Mouse (Mus musculus) cerebellum, postnatal 4 days (tissue): ENCODE results near the gene Akap2.

Experiments
- DNase-seq, 2 experiments: peaks; one replicate each; pipeline ENCODE4 v3.0.0; 2022; ENCODE audit warnings: low spot score in 2 of 2, mixed read lengths in 1 of 2

The Akap2 gene

GRCm38 (mm10) chr4:57717354-57717753 is at the start of gene Akap2:
TSS of gene Akap2 (plus strand) at chr4:57717657.
- DNase-seq: no peak

GRCm38 (mm10) chr4:57670813-57671469 is 46.5 kb upstream of the Akap2 start:
- no peak for DNase-seq

DNA sequence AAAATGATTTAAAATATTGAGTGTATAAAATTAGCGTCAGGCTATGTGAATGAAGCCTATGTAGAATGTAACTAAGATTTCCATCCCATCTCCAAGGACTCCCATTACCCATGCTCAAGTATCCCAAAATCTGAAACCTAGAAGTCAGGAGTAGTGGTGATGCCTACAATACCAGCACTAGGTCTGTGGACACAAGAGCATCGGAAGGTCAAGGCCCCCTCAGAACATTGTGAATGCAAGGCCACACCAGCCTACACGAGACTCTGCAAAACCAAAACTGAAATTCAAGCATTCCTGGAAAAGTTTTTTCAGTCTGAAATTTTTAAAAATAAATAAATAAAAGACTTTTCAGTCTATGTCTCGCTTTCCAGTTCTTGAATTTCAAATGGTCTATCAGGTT is 44.9 kb upstream of the Akap2 start:
- DNase-seq: no peak

DNA sequence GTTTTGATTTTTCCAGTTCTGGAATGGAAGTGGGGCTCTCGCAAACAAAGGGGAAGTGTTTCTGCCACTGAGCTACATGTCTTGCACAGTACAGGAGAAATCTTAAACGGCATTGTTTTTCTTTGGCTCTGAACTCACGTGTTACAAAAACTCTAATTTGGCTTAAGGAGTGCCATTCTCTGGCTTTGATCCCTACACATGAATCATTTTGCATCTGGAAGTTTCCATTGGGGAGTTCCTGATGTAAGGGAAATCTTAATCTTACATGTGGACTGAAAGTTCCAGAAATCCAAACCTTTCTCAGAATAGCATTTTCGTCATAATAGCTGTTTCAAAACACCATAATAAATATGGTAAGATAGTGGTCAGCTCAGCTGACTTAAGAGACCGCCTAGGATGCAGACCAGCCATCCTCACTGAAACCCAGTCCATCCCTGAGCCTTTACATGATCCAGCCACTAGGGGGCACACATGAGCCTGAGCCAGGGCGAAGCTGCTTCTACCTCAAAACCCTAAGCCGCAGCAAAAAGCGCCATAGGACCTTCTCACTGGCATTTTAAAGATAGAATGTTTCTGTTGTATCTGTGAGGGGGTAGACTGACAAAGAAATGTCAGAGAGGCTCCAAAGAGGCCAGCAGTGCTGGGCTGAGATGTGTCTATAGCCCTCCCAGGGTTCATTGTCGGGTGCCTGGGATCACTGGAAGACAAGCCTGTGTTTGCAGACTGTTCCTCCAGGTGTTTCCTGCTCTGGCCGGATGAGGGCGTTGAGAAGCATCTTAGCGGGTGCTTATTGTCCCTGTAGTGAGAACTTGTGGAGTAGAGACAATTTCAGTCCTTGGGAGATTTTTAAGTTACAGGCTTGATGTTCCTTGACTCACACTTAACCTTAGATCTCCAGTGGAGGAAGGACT is 44.2 kb upstream of the Akap2 start:
- peak; percentile 78 to 89 for DNase-seq

DNA sequence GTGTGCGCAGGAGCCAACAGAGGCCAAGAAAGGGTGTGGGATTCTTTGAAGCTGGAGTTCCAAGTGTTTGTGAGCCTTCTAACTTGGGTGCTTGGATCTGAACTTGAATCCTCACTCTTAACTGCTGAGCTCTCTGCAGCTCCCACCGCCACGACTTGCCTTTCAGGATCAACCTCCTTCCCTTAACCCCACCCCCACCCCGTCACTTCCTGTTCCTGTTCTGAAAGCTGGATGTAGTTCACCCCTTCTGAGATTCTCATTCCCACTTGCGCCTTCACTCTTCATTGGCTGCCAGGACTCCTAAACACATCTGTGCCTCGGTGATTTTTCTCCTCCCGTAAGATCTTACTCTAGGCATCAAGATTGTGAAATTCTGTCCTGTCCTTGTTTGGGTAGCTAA is 43.1 kb upstream of the Akap2 start:
- no peak for DNase-seq

- no peak for DNase-seq
Measured at GRCm38 (mm10) chr4:57675387-57675786, 42.1 kb upstream of the Akap2 start.

DNA sequence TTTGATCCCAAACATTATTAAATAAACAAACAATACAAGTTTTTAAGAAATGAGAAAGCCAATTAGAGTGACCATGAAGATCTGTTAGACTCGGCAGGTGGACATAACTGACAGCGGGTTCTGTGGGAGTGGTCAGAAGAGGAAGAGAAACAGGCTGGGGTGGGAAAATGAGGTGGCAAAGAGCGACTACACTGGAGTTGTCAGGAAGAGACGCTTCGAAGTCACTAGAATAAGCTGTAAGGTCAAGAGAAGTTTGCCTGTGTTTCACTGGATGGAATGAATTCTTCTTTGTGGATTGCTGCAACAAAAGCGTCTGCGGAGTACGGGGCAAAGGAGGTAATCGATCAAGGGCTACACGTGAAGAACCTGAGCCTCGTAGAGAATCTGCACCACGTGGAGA is 39.5 kb upstream of the Akap2 start:
- DNase-seq: no peak

DNA sequence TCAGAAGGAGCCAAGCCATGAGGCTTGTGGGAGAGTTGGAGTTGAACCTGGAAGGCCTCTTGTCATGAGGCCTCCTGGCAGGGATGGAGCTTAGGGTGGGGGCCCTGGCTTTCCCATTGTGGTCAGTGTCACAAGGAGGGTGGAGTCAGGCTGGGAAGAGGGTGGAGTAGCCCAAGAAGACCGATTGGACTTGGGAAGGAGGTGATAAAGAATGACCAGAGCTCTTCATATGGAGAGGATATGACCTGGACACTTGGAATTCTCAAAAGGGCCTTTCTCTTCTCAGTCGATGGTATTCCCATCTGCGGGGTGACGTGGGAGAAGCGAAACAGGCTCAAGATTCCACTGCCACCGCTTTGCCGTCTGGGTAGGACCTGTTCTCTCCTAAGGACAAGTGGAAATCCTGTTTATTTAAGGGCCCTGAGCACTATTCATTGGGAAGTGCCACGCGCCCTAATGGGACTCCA is 38.4 kb upstream of the Akap2 start:
- no peak for DNase-seq

- DNase-seq: no peak
Measured at GRCm38 (mm10) chr4:57680186-57680585, 37.3 kb upstream of the Akap2 start.

GRCm38 (mm10) chr4:57681511-57681910 is 35.9 kb upstream of the Akap2 start:
- no peak for DNase-seq

DNA sequence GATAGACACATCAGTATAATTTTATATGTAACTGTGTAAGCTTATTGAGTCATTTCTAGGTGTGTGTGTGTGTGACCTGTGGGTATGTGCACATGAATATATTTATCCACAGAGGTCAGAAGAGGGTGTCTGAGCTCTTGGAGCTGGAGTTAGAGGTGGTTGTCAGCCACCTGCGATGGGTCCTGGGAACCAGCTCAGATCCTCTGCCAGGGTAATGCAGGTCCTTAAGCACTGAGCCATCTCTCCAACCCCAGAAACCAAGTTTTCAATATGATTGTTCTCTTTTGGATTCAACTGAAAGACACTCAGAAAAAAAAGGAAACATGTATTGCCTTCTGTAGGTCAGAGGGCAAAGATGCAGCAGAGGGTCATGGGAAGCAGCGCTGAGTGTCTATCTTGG is 35.1 kb upstream of the Akap2 start:
- no peak for DNase-seq

GRCm38 (mm10) chr4:57682944-57683343 is 34.5 kb upstream of the Akap2 start:
- no peak for DNase-seq

DNA sequence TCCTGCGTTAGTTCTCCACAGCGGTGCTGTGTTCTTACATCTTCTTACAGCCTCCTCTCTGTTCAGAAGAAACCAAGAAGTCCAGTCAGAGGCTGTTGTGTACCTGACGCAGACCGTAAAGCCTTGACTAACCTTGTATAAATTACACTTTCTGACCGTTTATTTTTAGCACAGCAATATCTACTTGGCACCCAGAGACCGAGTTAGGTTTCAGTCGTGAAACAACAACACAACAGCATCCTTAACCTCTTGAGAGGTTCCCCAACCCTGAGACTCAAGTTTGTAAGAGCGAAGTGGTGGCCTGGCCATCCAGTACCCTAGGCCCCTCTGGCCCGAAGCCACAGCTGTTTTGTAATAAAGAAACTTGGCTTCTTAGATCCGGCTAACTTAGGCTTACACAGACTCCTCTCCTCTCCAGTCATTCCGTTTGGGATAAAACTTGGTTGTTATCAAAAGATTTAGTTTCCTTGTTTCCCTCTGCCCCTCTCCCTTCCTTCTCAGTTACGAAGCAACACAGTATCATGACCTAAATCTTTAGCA is 32.7 kb upstream of the Akap2 start:
- DNase-seq: no peak

DNA sequence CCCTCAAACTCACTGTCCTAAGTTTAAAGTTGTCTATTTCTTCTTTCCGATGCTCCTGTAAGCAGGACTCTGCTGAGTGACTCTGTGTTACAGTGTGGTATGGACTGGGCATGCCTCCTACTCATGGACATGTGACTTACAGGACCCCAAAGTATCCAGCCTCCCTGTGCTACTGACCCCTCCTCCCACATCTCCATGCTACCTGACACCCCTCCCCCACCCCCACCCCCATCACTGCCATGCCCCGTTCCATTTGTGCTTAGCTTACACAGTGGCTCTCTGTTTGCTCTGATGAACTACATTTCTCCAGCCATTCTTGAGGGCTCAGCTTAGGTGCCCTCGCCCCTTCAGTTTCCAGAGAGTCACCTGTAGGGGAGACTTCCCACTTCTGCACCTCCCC is 30.7 kb upstream of the Akap2 start:
- DNase-seq: no peak

GRCm38 (mm10) chr4:57687583-57687982 is 29.9 kb upstream of the Akap2 start:
- no peak for DNase-seq

DNA sequence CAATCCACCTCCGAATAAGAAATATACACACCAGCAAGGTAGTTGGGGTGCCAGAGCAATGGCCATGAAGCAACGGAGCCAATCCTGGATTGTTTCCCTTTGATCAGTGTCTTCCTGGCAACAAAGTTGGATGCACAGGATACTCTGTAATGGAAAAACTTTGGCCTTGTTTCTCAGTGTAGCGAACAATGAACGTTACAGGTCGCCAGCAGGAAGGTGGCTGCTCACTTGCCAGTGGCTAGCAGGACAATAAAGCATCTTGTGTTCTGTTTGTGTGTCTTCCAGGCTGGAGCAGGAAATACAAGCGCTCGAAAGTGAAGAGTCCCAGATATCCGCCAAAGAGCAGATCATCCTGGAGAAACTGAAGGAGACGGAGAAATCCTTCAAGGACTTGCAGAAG is 29.3 kb upstream of the Akap2 start:
- no peak for DNase-seq

DNA sequence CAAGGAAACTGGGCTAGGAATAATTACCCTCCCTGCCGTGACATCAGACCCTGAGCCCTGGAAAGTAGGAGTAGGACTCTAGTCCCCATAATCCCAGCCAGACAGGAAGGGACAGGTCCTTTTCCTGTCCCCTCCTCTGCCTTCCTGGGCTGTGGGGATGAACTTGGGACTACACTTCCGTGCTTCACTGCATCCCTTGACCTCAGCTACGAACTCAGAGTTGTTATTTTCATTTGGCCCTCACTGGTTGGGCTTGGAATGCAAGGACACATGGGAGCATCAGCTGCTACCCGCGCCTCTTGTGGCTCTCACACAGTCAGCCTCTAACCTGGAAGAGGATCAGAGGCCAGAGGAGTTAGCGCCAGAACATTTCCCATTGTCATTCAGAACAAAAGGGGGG is 27.5 kb upstream of the Akap2 start:
- no peak for DNase-seq

GRCm38 (mm10) chr4:57690805-57691204 is 26.7 kb upstream of the Akap2 start:
- no peak for DNase-seq

GRCm38 (mm10) chr4:57694356-57695136 is 22.9 kb upstream of the Akap2 start:
- DNase-seq: no peak

- no peak for DNase-seq
Measured at GRCm38 (mm10) chr4:57696955-57697354, 20.5 kb upstream of the Akap2 start.

DNA sequence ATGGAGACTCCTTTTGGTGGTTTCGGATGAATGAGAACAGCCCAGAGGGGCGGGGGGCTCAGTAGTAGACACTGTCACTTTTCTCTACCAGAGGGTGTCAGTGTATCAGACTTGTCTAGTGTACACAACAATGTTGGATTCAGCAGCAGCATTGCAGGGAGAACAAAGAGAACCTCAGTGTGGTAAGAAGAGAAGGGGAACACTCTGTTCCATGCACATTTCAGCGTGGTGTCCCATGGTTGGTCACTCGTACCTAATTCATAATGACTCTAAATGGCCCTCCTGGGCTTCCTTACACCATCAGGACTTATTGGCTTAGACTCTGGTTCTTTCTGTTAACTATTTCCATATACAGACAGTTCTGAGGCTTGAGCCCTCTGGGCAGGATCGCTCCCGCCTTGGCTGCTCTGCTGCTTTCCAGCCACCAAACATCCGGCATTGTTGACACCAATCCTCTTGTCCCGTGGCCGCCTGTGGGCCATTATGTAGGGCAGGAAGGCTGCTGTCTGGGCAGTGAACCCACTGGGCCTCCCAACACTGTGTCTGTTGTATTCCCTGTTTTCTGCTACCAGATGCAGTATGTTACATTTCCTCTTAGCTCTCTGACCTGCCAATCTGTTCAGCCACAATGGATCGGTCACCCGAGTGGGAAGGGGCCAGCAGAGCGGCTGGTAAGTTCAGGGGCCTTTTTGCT is 19.4 kb upstream of the Akap2 start:
- no peak for DNase-seq
